Mouse (Mus musculus) ovary, adult 10 weeks (tissue): ENCODE results near the gene Gm15446. TPM values are rescaled to one million over a fixed set of nuclear protein-coding genes. Genes with fewer than 3 reads are reported as not detected.

Experiments used
- polyA plus RNA-seq: library from polyadenylated mRNA; stranded (reverse); fragments of 350-450 nt; fragmentation: Illumina TruSeq; extraction: RNeasy Lipid Tissue Mini Kit (QIAGEN cat#74804); gene quantifications from one replicate; pipeline ENCODE4 v1.2.3, GENCODE M21; 2014

The Gm15446 gene
- 93.5 TPM for polyA plus RNA-seq

GRCm38 (mm10) chr5:109923261-109924071 lies at the start of gene Gm15446:
Gene Gm15446 (plus strand): TSS chr5:109923400.

Other genes starting within 250 kb of the Gm15446 start
- 25.3 TPM for gene 5430403G16Rik, start 232.4 kb upstream of the Gm15446 start, polyA plus RNA-seq
- 54.7 TPM for gene 4930522L14Rik, start 171.5 kb upstream of the Gm15446 start, polyA plus RNA-seq
- gene Zfp932, start 73.1 kb downstream of the Gm15446 start, polyA plus RNA-seq = 107 TPM
- 13.2 TPM for gene Gm17655, start 149.1 kb downstream of the Gm15446 start, polyA plus RNA-seq
- gene Gm35315, start 171.0 kb downstream of the Gm15446 start, polyA plus RNA-seq = 6.4 TPM
- gene Plcxd1, start 176.6 kb downstream of the Gm15446 start, polyA plus RNA-seq = not detected
- gene Gtpbp6, start 184.8 kb downstream of the Gm15446 start, polyA plus RNA-seq = not detected
- 22.9 TPM for gene Zfp605, start 186.7 kb downstream of the Gm15446 start, polyA plus RNA-seq
- gene Chfr, start 212.4 kb downstream of the Gm15446 start, polyA plus RNA-seq = 16.5 TPM